Mouse (Mus musculus): ENCODE measurements around the gene Prpf4. TPM values are rescaled to one million over a fixed set of nuclear protein-coding genes. Genes with fewer than 3 reads are reported as not detected.

Gene Prpf4
- polyA plus RNA-seq, 1 experiment from 2014 or later = 18.8 TPM

GRCm38 (mm10) chr4:62459081-62459480 lies 50.5 kb downstream of the Prpf4 start:
- ATAC-seq (ENCODE audit: insufficient number of reproducible peaks, low FRiP score, low TSS enrichment, low read depth) = no peak
- H3K9me3 ChIP-seq = no peaks in the 10 kb centered on the region
- H3K4me2 ChIP-seq = no peak overlapping the region
- H3K36me3 ChIP-seq = 0 out of 2 replicates have a peak, but pooled peaks cover 4% of the 10 kb centered on the region
- no peak overlapping the region for H3K27ac ChIP-seq
- 45% methylated on average over 3 of the region's 3 CpGs for WGBS
- no peaks in the 10 kb centered on the region for H3K27me3 ChIP-seq
- H3K4me3 ChIP-seq = no peak overlapping the region
- no peak overlapping the region for H3K9ac ChIP-seq
- H3K4me1 ChIP-seq = 0 out of 2 replicates have a peak, but pooled peaks cover 5% of the 10 kb centered on the region

GRCm38 (mm10) chr4:62460348-62460747 lies 51.8 kb downstream of the Prpf4 start:
- ATAC-seq (ENCODE audit: insufficient number of reproducible peaks, low FRiP score, low TSS enrichment, low read depth) = no peak
- H3K4me3 ChIP-seq = no peak overlapping the region

GRCm38 (mm10) chr4:62463124-62463523 lies 54.5 kb downstream of the Prpf4 start:
- H3K9ac ChIP-seq = no peak overlapping the region
- H3K9me3 ChIP-seq = no peaks in the 10 kb centered on the region
- 91% methylated on average over 2 of the region's 2 CpGs for WGBS
- 0 out of 2 replicates have a peak, but pooled peaks cover 5% of the 10 kb centered on the region for H3K4me1 ChIP-seq
- no peaks in the 10 kb centered on the region for H3K27me3 ChIP-seq
- H3K4me3 ChIP-seq = no peak overlapping the region
- no peak for ATAC-seq (ENCODE audit: insufficient number of reproducible peaks, low FRiP score, low TSS enrichment, low read depth)
- no peak overlapping the region for H3K4me2 ChIP-seq
- no peak overlapping the region for H3K27ac ChIP-seq
- 0 out of 2 replicates have a peak, but pooled peaks cover 4% of the 10 kb centered on the region for H3K36me3 ChIP-seq

More at GRCm38 (mm10) chr4:62460348-62460747, 51.8 kb downstream of the Prpf4 start:
- Histone ChIP-seq H3K9me3 (no peaks in the 10 kb centered on the region), H3K36me3 (0 out of 2 replicates have a peak, but pooled peaks cover 4% of the 10 kb centered on the region), H3K4me2 (no peak overlapping the region), H3K27ac (no peak overlapping the region), H3K9ac (no peak overlapping the region), H3K27me3 (no peaks in the 10 kb centered on the region), H3K4me1 (0 out of 2 replicates have a peak, but pooled peaks cover 5% of the 10 kb centered on the region)
- WGBS = 91% methylated on average over 8 of the region's 8 CpGs

GRCm38 (mm10) chr4:62468158-62468557 lies 59.6 kb downstream of the Prpf4 start:
- 100% methylated on average over 1 of the region's 1 CpGs for WGBS
- Histone ChIP-seq H3K4me1 (no peaks in the 10 kb centered on the region), H3K9me3 (no peaks in the 10 kb centered on the region), H3K9ac (no peak overlapping the region), H3K4me2 (no peak overlapping the region), H3K27me3 (no peaks in the 10 kb centered on the region), H3K36me3 (no peaks in the 10 kb centered on the region), H3K27ac (no peak overlapping the region), H3K4me3 (no peak overlapping the region)
- ATAC-seq (ENCODE audit: insufficient number of reproducible peaks, low FRiP score, low TSS enrichment, low read depth) = no peak

GRCm38 (mm10) chr4:62470598-62471051 lies 62.0 kb downstream of the Prpf4 start, which contains the start of gene Wdr31:
TSS of gene Wdr31 (minus strand) at chr4:62470896.
- H3K4me2 ChIP-seq = peak within 1 kb of the TSS; percentile 66
- no peaks in the 10 kb centered on the region for H3K4me1 ChIP-seq
- under 1% methylated on average over 30 of the region's 30 CpGs for WGBS
- no peaks in the 10 kb centered on the region for H3K9me3 ChIP-seq
- H3K4me3 ChIP-seq = peak within 1 kb of the TSS; percentile 51
- no peaks in the 10 kb centered on the region for H3K36me3 ChIP-seq
- no peak within 1 kb of the TSS; the same call in 1 of the 2 replicates for H3K9ac ChIP-seq
- H3K27ac ChIP-seq = no peak within 1 kb of the TSS
- no peaks in the 10 kb centered on the region for H3K27me3 ChIP-seq
- peak; percentile 58; the same call in 1 of the 2 replicates for ATAC-seq (ENCODE audit: insufficient number of reproducible peaks, low FRiP score, low TSS enrichment, low read depth)

- no peaks in the 10 kb centered on the region for H3K27me3 ChIP-seq
These were observed 63.5 kb downstream of the Prpf4 start for GRCm38 (mm10) chr4:62472071-62472470.

GRCm38 (mm10) chr4:62475131-62475530 lies 66.5 kb downstream of the Prpf4 start:
- WGBS = 76% methylated on average over 2 of the region's 2 CpGs
- H3K9ac ChIP-seq = no peak overlapping the region

More at GRCm38 (mm10) chr4:62472071-62472470, 63.5 kb downstream of the Prpf4 start:
- Histone ChIP-seq H3K9me3 (no peaks in the 10 kb centered on the region), H3K9ac (no peak overlapping the region), H3K36me3 (no peaks in the 10 kb centered on the region), H3K4me2 (no peak overlapping the region), H3K4me1 (no peaks in the 10 kb centered on the region), H3K4me3 (no peak overlapping the region), H3K27ac (no peak overlapping the region)
- WGBS = 79% methylated on average over 2 of the region's 2 CpGs
- no peak for ATAC-seq (ENCODE audit: insufficient number of reproducible peaks, low FRiP score, low TSS enrichment, low read depth)

GRCm38 (mm10) chr4:62475793-62476192 lies 67.2 kb downstream of the Prpf4 start:
- Histone ChIP-seq H3K27ac (no peak overlapping the region), H3K4me1 (peaks cover 11% of the 10 kb centered on the region)
- no peak for ATAC-seq (ENCODE audit: insufficient number of reproducible peaks, low FRiP score, low TSS enrichment, low read depth)

More at GRCm38 (mm10) chr4:62475131-62475530, 66.5 kb downstream of the Prpf4 start:
- Histone ChIP-seq H3K4me1 (peaks cover 5% of the 10 kb centered on the region), H3K27me3 (peaks cover 4% of the 10 kb centered on the region; the same call in 1 of the 2 replicates), H3K27ac (no peak overlapping the region), H3K36me3 (no peaks in the 10 kb centered on the region), H3K4me2 (no peak overlapping the region), H3K4me3 (no peak overlapping the region), H3K9me3 (no peaks in the 10 kb centered on the region)
- ATAC-seq (ENCODE audit: insufficient number of reproducible peaks, low FRiP score, low TSS enrichment, low read depth) = no peak

More at GRCm38 (mm10) chr4:62475793-62476192, 67.2 kb downstream of the Prpf4 start:
- 74% methylated on average over 6 of the region's 6 CpGs for WGBS
- Histone ChIP-seq H3K4me2 (no peak overlapping the region), H3K9me3 (no peaks in the 10 kb centered on the region), H3K27me3 (peaks cover 5% of the 10 kb centered on the region; the same call in 1 of the 2 replicates), H3K9ac (no peak overlapping the region), H3K36me3 (no peaks in the 10 kb centered on the region), H3K4me3 (no peak overlapping the region)

Other genes starting within 250 kb of the Prpf4 start
- 9.4 and 10.5 TPM in 2 replicates for gene Zfp37, start 177.8 kb upstream of the Prpf4 start, polyA plus RNA-seq (2015; fragmentation: Nextera tagmentation; extraction: Ambion mirVana)
- 49.7 and 51.4 TPM in 2 replicates for gene Slc31a2, start 146.2 kb upstream of the Prpf4 start, polyA plus RNA-seq (2015; fragmentation: Nextera tagmentation; extraction: Ambion mirVana)
- 28.4 and 29.0 TPM in 2 replicates for gene Fkbp15, start 48.2 kb upstream of the Prpf4 start, polyA plus RNA-seq (2015; fragmentation: Nextera tagmentation; extraction: Ambion mirVana)
- gene Slc31a1, start 48.1 kb upstream of the Prpf4 start, polyA plus RNA-seq (2015; fragmentation: Nextera tagmentation; extraction: Ambion mirVana) = 53.0 and 54.6 TPM in 2 replicates
- 156 and 159 TPM in 2 replicates for gene Cdc26, start 155 bp upstream of the Prpf4 start, polyA plus RNA-seq (2015; fragmentation: Nextera tagmentation; extraction: Ambion mirVana)
- gene Rnf183, start 26.5 kb downstream of the Prpf4 start, polyA plus RNA-seq (2015; fragmentation: Nextera tagmentation; extraction: Ambion mirVana) = not detected in 2 replicates
- 4.2 and 4.3 TPM in 2 replicates for gene Wdr31, start 62.1 kb downstream of the Prpf4 start, polyA plus RNA-seq (2015; fragmentation: Nextera tagmentation; extraction: Ambion mirVana)
- gene Bspry, start 71.3 kb downstream of the Prpf4 start, polyA plus RNA-seq (2015; fragmentation: Nextera tagmentation; extraction: Ambion mirVana) = 15.3 and 19.4 TPM in 2 replicates
- gene Hdhd3, start 94.7 kb downstream of the Prpf4 start, polyA plus RNA-seq (2015; fragmentation: Nextera tagmentation; extraction: Ambion mirVana) = 13.9 and 14.7 TPM in 2 replicates
- 75.8 and 86.5 TPM in 2 replicates for gene Alad, start 111.1 kb downstream of the Prpf4 start, polyA plus RNA-seq (2015; fragmentation: Nextera tagmentation; extraction: Ambion mirVana)
- 82.1 and 82.9 TPM in 2 replicates for gene Pole3, start 116.3 kb downstream of the Prpf4 start, polyA plus RNA-seq (2015; fragmentation: Nextera tagmentation; extraction: Ambion mirVana)
- 0.35 and 0.37 TPM in 2 replicates for gene 4933430I17Rik, start 116.6 kb downstream of the Prpf4 start, polyA plus RNA-seq (2015; fragmentation: Nextera tagmentation; extraction: Ambion mirVana)
- gene Rgs3, start 151.1 kb downstream of the Prpf4 start, polyA plus RNA-seq (2015; fragmentation: Nextera tagmentation; extraction: Ambion mirVana) = 59.4 and 62.3 TPM in 2 replicates